Mouse (Mus musculus) kidney, adult 2 months (tissue): ENCODE data around the gene Tbx1.

Experiments used
- CTCF ChIP-seq: fragments of 200-500 bp; conservative IDR thresholded peaks from 2 replicates; pipeline ENCODE4 v1.5.1; 2011; ENCODE audit warnings: low read depth, mild to moderate bottlenecking, control low read depth, low read length, moderate library complexity, mixed read lengths; ENCODE audit not compliant: insufficient read depth, insufficient read length
- POLR2A ChIP-seq: fragments of 200-500 bp; IDR thresholded peaks from one replicate; pipeline ENCODE4 v1.6.1; 2011; ENCODE audit warnings: low read depth, low read length, control low read depth

- TF ChIP-seq CTCF, result no peak
- no peak for TF ChIP-seq POLR2A
Observed at GRCm38 (mm10) chr16:18586906-18587546, 3.4 kb downstream of the Tbx1 start.
